Mouse (Mus musculus) macrophage (primary cell): ENCODE measurements around the gene Rsad2. TPM values are rescaled to one million over a fixed set of nuclear protein-coding genes. Genes with fewer than 3 reads are reported as not detected.
A peak's percentile ranks its signal among the peaks of the same experiment; 100 is the strongest.

Experiments
- H3K27ac ChIP-seq: fragments of 350-480 bp; formaldehyde crosslinking; 2 replicates; pipeline ENCODE4 v1.9.0; 2021
- H3K36me3 ChIP-seq: fragments of 350-480 bp; formaldehyde crosslinking; 2 replicates; pipeline ENCODE4 v1.9.0; 2021; ENCODE audit errors: inconsistent target
- H3K4me3 ChIP-seq: fragments of 350-480 bp; formaldehyde crosslinking; 2 replicates; pipeline ENCODE4 v1.9.0; 2021; ENCODE audit errors: inconsistent target
- H3K79me2 ChIP-seq: fragments of 350-480 bp; formaldehyde crosslinking; 2 replicates; pipeline ENCODE4 v1.9.0; 2021; ENCODE audit errors: inconsistent target
- WGBS: methylation state at CpG from one replicate; pipeline ENCODE4 v1.1.7; 2026; ENCODE audit warnings: inconsistent platforms; ENCODE audit not compliant: missing documents; 5-methylcytosine and 5-hydroxymethylcytosine counted together
- polyA plus RNA-seq: library from polyadenylated mRNA; stranded (reverse); fragments of 250-400 nt; gene quantifications from 3 replicates; pipeline ENCODE4 v1.2.4, GENCODE M21; 2018; ENCODE audit warnings: inconsistent platforms

Rsad2 gene
- polyA plus RNA-seq, 1 experiment from 2014 or later: 145 TPM

DNA sequence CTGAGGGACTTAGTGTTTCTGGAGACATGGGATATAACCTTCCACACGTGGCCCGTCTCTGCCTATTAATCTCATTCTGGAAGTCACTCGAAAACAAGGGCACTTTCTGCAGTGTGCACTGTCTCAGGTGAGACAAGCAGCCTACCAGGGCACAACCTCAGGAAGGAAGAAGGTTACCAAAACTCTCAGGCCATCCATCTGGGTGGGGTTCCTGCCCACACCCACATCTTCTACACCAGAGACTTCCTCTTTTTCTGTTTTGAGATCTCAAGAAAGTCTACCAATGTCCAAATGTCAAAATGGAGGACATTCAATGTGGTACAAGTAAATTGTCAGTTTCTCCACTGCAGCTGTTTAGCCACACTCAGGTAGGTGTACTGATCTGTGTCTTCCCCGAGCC, 37.9 kb downstream of the Rsad2 start:
- H3K27ac ChIP-seq: no peak overlapping the region
- H3K79me2 ChIP-seq: no peaks in the 10 kb centered on the region
- H3K36me3 ChIP-seq: no peaks in the 10 kb centered on the region
- no peak overlapping the region for H3K4me3 ChIP-seq
- WGBS: 33% methylated on average over 4 of the region's 4 CpGs

DNA sequence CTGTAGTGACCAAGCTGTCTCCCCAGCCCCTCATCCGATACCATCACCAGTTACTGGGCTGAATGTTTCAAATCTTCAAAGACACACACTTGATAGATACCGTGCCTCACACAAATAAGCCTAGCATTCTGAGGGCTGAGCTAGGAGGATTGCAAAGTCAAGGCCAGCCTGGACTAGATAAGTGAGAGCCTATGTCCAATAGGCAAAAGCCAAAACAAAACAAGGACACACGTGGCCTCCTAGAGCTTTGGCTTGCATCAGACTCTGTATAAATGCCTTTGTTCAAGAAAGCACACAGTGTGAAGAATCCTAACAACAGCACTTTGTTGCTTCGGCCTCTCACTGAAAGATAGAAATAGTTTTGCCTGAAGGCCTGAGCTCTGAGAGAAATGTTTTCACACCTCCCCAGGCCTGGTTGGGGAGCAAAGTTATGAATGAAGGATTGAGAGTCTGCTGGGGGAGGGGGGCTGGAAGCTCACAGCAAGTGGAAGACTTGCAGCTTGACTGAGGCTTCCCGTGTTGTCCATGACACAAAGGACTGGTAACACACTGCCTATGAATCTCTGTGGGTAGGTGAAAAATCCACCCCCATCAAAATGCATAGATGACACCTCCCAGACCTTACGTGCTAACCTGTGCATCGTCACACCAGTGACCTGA, 39.5 kb downstream of the Rsad2 start:
- 93% methylated on average over 7 of the region's 7 CpGs for WGBS
- H3K27ac ChIP-seq: no peak overlapping the region
- H3K4me3 ChIP-seq: no peak overlapping the region
- no peaks in the 10 kb centered on the region for H3K79me2 ChIP-seq
- no peaks in the 10 kb centered on the region for H3K36me3 ChIP-seq

DNA sequence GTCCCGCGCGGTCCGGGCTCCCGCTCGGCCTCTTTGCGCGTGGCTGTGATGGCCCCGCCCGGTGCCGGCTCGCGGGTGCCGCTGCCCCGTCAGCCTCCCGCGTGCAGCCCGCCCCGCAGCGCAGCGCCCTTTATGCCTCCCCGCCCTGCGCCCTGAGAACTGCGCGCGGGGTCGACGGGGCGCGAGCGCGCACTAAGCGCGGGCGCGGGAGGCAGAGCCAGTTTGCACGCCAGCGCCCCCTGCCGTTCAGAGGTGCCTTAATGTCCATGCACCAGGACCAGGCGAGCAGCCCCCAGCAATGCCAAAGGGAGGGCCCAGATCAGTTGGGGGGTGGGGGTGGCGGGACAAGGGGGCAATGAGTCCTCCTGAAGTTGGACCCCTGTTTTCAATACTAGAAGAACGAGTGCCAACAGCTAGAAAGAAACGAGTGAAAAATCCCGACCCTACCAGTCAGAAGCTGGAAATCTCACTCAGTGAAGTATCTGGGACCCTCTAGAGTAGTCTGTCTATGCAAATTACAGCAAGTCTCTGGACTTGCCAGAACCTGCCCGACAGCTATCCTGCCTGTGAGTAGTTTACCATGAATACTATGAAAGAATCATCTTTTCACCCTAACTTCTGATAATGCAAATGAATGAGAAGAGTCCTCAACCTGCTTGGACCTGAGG, 41.0 kb downstream of the Rsad2 start, which contains the start of gene Rnf144a:
Gene Rnf144a (minus strand): TSS at position 151 of the 668 bp plus-strand sequence.
- Histone ChIP-seq H3K27ac (no peak within 1 kb of the TSS), H3K79me2 (no peaks in the 10 kb centered on the region), H3K36me3 (no peaks in the 10 kb centered on the region), H3K4me3 (peak within 1 kb of the TSS; percentile 8; the same call in 1 of the 2 replicates)
- 3% methylated on average over 43 of the region's 45 CpGs for WGBS

DNA sequence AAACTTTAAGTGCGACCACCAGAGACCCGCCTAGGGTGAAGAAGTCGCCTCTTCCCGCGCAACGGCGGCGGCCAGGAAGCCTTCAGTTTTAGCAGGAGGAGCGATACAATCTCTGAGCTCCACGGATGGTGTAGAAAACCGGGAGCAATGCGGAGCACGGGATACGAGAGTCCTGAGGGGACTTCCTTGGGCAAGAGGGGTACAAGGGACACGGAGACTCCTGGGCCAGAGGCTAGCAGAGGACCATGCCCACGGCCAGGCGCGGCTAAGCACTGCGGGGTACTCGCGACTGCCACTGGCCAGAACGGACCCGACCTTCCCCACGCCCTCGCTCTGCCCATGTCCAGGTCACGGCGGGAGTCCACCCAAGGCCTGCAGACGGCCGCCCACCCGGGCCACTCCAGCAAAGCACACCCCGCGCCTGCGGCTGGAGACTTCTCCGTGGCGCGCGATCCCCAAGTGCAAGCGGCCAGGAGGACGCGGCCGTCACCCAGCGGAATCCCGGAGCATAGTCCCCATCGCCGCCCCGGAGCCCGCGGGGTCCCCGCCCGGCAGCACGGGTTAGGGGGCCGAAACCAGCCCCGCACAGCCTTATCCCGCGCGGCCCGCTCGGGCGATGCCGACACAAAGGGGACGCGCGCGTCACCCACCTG, 41.7 kb downstream of the Rsad2 start:
- Histone ChIP-seq H3K36me3 (no peaks in the 10 kb centered on the region), H3K4me3 (peak overlapping the region; percentile 8; the same call in 1 of the 2 replicates), H3K79me2 (no peaks in the 10 kb centered on the region), H3K27ac (no peak overlapping the region)
- WGBS: 2% methylated on average over 56 of the region's 64 CpGs

DNA sequence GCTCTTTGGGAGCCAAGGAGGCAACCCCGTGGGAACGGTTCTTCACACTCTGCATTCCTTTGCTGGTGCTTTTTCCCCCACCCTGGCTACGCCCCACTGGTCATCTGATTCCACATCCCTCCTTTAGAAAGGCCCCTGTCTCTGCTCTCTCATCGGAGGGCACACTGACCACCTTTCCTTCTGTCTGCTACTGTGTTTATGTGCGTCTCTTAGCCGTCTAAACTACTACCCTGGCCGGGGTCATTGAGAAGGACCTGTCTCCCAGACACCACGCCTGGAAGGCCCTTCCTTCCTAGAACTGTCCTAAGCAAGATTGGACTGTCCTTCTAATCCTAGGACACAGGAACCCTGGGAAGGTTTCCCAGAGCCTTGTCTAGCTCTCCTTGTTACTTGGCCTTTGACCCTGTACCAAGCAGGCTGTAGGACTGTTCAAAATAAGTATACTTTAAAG, 42.3 kb downstream of the Rsad2 start:
- no peak overlapping the region for H3K27ac ChIP-seq
- 36% methylated on average over 8 of the region's 8 CpGs for WGBS
- no peak overlapping the region; the same call in 1 of the 2 replicates for H3K4me3 ChIP-seq
- no peaks in the 10 kb centered on the region for H3K79me2 ChIP-seq
- H3K36me3 ChIP-seq: no peaks in the 10 kb centered on the region

DNA sequence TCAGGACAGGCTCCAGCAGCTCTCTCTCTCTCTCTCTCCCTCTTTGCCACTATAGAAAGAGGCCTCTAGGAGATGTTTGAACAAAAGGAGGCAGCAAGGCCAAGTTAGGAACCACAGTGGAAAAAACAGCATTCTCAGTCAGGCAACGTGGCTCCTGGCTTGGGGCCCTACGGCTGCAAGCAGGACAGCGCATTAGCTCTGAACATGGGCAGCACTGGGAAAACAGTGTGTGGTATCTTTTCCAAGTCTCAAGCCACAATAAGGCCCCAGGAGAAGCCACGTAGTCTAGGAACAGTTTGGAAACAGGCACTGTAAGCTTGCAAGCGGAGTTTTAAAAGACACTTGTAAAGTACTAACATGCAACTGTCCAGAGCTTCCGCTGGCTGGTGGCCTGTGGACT, 43.5 kb downstream of the Rsad2 start:
- Histone ChIP-seq H3K27ac (no peak overlapping the region), H3K36me3 (no peaks in the 10 kb centered on the region), H3K4me3 (no peak overlapping the region), H3K79me2 (no peaks in the 10 kb centered on the region)
- WGBS: over 99% methylated on average over 6 of the region's 6 CpGs

DNA sequence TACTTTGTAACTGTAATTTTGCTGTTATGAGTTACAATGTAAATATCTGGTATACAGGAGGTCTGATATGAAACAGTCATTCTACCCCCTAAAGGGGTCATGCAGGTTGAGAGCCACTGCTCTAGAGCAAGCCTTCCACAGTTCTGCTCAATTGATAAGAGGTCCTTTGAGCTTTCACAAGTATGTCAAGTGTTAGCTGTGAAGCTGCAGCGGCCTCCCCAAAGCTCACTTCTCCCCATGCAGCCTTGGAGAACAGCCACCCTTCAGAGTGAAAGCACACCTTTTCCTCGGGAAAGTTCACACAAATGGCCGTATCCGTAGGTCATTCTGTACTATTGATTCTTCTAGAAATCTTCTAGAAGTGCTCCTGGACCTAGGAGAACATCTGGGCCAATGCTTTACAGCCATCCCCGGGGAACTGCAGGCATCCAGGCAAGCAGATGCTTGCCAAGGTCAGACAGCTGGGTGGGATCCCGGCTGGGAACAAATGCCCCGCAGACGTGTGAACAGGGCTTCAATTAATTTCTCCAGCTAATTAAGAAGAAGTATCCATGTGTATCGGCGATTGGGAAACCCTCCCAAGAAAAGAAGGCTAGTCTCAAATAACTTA, 44.3 kb downstream of the Rsad2 start:
- H3K79me2 ChIP-seq: no peaks in the 10 kb centered on the region
- no peak overlapping the region for H3K4me3 ChIP-seq
- 93% methylated on average over 10 of the region's 10 CpGs for WGBS
- H3K36me3 ChIP-seq: no peaks in the 10 kb centered on the region
- H3K27ac ChIP-seq: no peak overlapping the region

DNA sequence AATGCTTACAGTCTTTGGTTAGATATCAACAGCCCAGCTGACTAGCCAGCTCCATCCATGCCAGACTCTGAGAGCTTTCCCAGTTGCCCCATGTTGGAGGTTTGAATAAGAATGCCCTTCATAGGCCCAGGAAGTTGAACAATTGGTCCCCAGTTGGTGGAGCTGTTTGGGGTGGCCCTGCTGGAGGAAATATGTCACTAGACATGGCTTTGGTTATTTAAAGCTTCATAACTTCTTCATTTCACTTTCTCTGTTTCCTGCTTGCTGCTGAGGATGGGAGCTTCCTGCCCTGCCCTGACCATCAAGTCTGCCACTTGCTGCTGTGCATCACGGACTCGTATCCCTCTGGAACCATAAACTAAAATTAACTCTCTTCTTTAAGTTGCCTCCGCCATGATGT, 45.8 kb downstream of the Rsad2 start:
- Histone ChIP-seq H3K79me2 (no peaks in the 10 kb centered on the region), H3K4me3 (no peak overlapping the region), H3K27ac (no peak overlapping the region), H3K36me3 (no peaks in the 10 kb centered on the region)
- WGBS: 49% methylated on average over 3 of the region's 3 CpGs

DNA sequence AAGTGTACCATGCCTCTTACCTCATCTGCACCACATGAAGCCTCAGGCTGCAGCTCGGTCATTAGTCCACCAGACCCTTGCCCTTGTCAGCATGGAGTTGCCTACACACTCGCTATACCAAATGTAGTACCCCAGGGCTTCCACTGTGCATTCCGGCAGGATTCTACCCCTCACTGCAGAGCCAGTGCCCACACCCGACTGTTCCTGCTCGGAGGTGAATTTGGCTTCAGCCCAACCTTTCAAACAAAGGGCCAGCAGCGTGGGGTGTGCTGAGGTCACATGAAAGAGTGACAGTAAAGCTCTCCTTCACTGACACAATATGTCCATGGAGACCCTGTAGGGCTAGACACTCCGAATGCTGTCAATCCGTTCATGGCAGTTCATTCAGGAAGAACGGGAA, 47.5 kb downstream of the Rsad2 start:
- Histone ChIP-seq H3K4me3 (no peak overlapping the region), H3K36me3 (no peaks in the 10 kb centered on the region), H3K27ac (no peak overlapping the region), H3K79me2 (no peaks in the 10 kb centered on the region)
- WGBS: 92% methylated on average over 9 of the region's 9 CpGs

DNA sequence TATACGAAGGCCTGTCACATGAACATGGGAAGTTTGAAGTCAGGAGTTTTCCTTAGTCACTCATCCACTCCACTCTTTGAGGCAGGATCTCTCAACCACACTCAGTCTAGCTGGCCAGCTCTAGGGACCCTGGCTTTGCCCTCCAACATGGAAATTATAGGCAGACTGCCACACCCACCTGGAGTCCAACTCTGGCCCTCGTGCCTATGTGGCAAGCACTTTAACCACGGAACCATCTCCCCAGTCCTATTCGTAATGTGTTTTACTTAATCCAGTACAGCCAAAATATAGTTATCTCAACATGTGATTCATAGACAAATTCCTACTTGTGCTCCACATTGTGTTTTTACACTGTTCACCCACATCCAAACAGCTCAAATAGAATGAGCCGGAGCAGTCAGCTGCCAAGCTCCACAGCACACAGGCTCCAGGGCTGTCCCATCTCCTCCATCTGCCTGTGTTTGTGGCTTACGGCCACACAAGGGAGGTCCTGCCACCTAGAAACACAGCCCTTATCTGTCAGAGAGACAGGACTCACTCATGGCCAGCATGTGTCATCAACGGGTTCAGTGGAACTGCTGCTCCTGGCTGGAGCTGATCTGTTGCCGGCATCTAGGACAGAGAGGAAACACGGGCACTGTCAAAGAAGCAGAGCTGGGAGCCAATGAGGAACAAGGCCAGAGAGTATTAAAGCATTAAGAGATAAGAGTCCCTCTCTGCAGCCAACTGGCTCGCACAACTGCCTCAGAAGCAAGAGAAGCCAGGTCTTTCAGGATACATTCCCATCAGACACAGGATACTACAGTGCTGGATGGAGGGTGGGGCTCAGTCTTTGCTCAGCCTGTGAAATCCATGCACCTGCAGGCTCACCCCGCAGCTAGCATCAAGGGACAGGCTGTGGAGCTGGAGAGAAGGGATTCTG, 51.2 kb downstream of the Rsad2 start:
- Histone ChIP-seq H3K27ac (no peak overlapping the region), H3K79me2 (no peaks in the 10 kb centered on the region), H3K36me3 (no peaks in the 10 kb centered on the region), H3K4me3 (no peak overlapping the region)
- WGBS: 51% methylated on average over 11 of the region's 11 CpGs

DNA sequence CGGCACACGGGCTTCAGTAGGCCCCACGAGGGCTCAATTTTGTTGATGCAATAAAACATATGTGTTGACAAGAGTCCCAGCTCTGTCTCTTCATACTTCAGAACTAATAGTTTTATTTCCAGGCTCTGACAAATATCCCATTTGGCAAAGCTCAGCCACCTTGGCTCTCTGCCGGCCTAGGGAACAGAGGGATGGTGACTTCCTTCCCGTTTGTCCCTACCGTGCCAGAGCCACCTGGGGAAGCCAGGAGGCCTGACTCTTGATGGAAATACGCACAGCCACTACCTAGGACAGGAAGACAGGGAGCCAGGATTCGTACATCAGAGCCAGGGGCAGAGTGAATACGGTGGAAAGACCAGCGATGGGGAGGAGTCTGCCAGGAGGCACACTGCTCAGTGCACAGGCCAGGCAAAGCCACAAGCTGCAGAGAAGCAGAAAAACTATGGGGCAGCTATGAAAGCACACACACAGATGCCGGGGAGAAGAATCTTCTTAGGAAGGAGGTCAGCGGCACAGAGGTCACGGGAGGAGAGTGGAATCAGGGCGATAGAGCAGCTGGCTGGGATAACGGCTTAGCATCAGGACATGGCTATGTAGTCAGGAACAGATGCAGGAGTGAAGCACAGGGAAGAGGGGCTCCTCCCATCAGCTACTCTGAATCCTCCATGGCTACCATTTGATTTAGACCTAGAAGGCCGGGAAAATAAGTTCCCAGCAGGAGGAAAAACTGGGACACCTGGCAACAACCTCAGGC, 52.7 kb downstream of the Rsad2 start:
- no peak overlapping the region for H3K27ac ChIP-seq
- H3K79me2 ChIP-seq: no peaks in the 10 kb centered on the region
- no peak overlapping the region for H3K4me3 ChIP-seq
- WGBS: 86% methylated on average over 16 of the region's 16 CpGs
- no peaks in the 10 kb centered on the region for H3K36me3 ChIP-seq

DNA sequence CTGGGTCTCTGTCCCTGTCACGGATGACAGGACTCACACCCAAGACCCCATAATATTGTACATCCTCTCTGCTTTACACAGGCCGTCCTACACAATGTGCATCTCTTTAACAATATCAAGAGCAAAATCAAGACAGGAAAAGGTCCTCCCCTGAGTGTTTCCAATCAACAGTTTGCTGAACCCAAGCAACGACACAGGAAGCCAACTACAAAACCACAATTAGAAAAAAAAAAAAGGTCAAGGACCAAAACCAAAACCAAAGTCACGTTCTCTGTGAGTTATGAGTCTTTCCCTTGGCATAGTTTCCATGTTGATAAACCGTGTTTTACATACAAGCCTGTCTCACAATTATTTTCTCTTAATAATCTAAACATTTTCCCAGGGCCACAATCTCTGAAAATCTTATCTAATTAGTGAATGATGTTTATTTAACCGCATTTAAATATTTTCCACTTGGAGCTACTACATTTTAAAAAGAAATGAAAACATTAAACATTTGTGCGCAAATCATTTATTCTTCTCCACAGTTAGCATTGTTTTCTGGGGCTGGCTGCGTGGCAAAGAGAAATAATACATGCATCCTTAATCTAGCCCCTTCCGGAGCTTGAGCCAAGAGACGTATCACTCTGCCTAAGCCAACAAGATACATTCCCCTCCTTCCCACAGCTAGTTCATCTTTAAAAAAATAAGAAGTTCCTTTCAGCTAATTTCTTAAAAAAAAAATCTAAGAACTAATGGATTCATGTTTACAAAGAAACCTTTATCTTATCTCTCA, 54.4 kb downstream of the Rsad2 start:
- H3K79me2 ChIP-seq: no peaks in the 10 kb centered on the region
- H3K27ac ChIP-seq: no peak overlapping the region
- H3K4me3 ChIP-seq: no peak overlapping the region
- no peaks in the 10 kb centered on the region for H3K36me3 ChIP-seq
- WGBS: 42% methylated on average over 10 of the region's 10 CpGs

DNA sequence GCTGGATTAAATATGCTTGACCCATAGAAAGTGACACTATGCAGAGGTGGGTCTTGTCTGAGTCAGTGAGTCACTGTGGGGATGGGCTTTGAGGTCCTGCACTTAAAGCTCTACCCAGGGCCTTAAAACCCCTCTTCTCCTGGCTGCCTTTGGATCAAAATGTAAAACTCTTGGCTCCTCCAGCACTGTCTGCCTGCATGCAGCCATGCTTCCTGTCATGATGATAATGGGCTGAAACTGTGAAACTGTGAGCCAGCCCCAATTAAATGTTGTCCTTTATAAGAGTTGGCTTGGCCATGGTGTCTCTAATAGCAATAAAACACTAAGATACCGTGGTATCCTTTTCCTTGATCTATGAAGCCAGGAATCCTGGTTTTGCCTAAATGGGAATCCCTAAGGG, 55.0 kb downstream of the Rsad2 start:
- Histone ChIP-seq H3K27ac (no peak overlapping the region), H3K36me3 (no peaks in the 10 kb centered on the region), H3K79me2 (no peaks in the 10 kb centered on the region), H3K4me3 (no peak overlapping the region)
- 46% methylated on average over 1 of the region's 1 CpGs for WGBS
